Mouse (Mus musculus) embryo, embryonic 11 days (tissue): ENCODE data around the gene Dact1.

Experiments used
- DNase-seq: peaks from one replicate; pipeline ENCODE4 v3.0.0-alpha.2; 2015

The Dact1 gene

DNA sequence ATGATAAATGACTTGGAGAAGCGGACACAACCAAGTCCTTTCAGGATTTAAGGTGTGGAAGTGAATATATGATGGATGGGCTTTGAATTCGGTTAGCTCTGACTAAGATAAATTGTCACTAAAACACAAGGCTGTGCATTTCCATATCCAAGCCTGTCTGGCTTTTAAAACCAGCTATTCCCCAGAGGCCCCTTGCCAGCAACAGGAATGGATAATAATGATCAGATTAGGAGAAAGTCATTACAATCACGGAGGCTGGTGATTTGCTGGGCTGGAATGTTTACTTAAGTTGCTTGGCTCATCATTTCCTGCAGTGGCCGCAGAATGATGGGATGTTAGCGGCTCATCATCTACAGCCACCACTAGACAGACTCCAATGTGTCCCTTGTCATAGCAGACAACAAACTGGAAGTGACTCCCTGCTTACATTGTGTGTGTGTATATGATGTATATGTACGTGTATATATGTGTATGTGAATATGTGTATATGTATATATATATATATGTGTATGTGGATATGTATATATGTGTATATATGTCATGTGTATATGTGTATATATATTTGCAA lies 28.3 kb downstream of the Dact1 start:
- peak; percentile 58 for DNase-seq

DNA sequence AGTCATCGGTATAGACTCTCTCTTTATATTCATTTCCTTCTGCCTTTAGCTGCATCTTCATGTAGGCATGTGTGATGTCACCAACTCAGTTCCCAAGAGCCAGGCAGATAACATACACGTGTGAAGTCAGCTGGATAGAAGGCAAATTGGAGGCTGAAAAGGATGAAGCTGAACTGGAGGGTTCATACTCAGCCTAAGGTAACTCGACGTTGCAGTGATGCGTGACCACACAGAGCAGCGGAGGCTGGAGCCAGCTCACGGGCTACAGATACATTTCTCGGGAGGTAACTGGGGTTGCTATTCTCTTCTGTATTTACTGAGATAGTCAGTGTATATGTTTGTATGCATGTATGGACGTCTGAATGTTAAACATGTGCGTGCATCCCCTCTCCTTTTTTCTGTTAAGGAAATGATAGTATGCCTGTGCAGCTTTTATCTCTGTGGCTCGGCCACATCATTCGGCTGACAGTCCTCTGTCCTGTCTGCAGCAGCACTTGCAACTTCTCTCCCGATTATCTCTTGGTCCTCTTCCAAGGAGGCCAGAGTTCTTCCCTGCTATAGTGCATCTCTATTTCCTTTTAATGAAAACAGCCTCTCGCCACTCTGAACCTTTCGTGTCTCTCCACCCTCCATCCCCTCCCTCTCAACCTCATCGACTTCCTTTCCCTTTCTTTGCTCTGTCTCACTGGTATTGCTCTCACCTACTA lies 29.6 kb downstream of the Dact1 start:
- DNase-seq = no peak

DNA sequence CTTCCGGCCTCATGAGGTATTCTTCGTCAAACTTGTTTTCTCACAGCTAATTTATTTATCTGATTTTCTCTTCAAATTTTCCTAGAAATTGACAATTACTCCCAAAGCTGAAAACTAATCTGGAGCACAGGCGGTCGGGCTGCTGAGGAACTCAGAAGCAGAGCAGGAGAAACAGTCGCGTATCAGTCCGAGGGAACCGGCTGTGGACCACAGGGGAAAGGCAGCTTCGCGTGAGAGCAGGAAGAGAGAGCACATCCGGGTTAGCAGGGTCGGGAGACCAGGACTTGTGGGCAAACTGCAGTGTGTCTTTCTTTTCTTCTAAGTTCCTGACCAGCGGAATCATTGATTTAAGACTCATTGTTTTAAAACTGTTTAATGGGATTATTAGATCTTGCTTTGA lies 32.7 kb downstream of the Dact1 start:
- peak; percentile 48 for DNase-seq

DNA sequence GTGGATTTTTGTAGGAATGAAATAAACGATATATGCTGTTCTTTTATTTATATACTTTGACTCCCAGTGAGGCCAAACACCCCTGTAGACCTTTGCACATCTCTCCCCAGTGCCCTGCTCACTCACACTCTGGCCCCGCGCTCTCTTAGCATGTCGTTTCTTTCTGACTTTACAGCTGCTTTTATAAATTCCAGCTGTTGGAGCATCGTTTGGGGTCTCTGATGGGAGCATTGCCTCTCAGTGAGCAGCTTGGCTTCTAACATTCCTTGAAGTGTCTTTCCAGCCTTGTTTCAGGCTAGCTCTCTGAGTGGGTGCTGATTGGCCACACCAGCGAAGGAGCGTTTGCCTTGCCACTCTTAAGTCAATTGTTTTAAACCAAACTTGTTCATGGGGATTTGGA lies 35.8 kb downstream of the Dact1 start:
- no peak for DNase-seq

DNA sequence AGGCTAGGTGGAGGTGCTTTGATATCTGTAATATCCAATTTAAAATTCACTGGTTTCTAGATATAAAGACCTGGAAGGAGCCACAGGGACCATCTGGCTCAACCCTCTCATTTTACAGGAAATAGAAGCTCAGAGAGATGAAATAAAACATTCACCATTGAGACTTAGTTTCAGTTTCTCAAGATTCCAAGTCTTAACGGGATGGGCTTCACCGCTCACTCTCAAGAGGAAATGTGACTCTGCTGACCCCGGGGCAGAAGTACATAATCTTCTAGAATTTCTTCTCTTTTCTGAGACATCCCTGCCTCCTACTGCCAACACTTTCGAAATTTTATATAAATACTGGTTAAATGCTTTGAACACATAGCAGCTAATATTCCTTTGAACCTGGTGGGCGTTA lies 36.4 kb downstream of the Dact1 start:
- DNase-seq = no peak

DNA sequence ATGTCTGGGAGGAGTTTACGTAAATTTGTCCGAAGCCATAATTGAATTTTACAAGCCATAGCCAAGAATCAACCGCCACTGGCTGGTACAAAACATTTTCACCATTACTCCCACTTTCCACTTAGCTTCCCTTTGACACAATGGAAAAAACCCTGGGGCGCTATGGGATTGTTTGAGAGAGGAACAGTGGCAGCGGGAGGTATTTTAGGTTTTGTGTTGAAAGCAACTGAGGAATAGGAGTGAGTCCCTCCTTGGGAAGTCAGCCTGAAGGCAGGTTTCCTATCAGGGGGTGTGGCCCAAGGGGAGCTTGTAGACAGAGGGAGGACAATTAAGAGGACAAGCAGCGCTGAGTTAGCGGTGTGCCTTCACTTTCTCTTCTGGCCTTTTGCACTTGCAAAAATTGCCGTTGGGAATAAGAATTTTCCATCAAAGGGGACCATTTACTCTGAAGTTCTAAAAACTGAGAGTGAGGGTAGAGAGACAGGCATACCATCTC lies 38.8 kb downstream of the Dact1 start:
- no peak for DNase-seq

DNA sequence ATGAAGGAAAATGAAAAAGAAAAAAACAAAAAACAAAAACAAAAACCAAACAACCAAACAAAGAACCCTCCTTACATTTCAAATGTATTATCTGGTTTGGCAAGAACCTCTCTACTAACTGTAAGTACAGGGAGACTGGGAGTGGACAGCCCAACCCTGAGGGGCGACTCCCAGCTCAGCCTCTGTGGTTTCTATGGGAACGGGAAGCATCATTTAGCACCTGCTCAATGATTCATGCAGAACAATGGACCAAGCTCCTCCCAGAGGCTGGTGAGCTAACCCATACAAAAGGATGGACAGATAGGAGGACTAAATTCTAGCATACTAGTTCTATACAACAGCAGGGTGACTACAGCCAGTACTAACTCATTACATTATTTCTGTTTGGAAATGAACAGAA lies 40.4 kb downstream of the Dact1 start:
- peak; percentile 50 for DNase-seq

DNA sequence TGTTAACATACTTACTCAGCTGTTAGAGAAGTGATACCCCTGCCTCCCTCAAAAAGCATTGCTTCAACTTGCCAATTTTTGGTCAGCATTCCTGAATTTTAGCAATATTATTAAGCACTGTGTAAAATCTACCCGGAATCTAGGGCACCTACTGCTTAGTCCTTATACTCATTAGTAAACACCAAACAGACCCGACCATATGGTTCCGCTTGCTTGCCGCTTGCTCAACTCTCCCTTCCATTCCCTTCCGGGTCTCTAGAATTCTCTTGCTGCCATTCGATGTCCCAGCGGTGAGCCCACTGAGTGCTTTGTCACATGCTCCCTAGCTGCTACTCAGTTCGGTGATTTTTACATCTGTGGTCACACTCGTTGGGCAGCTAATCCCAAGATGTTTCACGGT lies 45.0 kb downstream of the Dact1 start:
- no peak for DNase-seq

DNA sequence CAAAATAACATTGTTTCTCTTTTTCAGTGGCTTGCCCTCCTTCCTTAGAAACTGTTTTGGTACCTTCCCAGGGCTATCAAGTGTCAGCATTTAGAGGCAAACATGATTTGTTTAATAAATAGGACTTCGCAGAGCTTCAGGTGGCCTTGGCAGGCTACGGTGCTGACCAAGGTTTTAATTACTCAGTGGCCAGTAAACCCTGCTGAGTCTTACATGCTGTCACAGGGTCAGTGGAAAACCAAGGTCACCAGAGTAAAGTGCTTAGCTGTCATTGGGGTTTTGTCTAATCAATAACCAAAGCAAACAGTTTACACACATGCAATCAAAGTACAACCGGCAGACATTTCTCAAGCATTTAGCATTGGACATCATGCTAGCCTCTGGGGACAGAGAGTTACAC lies 45.4 kb downstream of the Dact1 start:
- no peak for DNase-seq

DNA sequence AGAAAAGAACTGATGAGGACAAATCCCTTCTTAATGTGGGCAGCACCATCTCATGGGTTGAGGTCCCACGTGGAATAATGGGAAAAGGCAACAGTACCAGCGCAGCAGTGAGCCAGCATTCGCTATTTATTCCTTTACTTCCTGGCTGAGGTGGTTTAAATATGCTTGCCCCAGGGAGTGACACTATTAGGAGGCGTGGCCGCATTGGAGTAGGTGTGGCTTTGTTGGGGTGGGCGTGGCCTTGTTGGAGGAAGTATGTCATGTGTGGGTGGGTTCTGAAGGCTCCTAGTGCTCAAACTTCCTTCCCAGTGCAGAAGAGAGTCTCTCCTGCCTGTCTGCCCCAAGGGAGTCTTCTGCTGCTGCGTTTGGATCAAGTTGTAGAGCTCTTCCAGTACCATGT lies 51.9 kb downstream of the Dact1 start:
- no peak for DNase-seq

DNA sequence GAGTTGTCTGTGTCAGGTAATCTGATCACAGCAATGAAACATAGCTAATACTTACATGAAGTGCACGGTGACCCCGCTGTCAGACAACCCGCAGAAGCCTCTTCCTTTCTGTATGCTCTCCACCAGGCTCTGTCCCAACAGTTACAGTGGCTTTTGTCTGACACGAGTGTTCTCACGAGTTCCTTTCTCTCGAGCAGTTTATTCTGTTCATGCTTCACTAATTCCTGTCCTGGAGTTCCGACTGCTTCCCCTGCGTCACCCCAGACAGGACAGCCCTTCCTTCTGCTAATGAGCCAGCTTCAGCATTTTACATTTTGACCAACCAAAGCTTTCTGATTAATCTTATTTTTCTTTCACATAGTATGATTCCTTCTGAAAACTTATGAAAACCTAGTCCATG lies 52.7 kb downstream of the Dact1 start:
- DNase-seq = no peak

DNA sequence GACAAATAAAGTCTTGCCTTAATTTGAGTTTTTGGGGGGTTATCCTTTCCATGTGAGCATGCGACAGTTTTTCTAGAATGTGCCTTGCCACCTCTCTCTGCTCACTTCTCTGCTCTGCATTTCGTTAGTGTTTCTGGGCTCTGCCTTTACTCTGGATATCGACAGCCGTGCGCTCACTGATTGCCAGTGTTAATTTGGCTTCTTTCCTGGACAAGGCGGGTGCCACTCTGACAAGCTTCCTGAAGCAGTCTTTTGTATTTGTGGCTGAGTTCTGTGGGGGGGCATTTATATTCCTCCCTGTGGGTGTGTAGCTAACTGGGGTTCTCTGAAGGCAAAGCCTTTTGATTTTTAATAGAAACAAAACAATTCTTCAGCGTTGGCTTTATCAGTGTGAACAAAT lies 54.4 kb downstream of the Dact1 start:
- no peak for DNase-seq

DNA sequence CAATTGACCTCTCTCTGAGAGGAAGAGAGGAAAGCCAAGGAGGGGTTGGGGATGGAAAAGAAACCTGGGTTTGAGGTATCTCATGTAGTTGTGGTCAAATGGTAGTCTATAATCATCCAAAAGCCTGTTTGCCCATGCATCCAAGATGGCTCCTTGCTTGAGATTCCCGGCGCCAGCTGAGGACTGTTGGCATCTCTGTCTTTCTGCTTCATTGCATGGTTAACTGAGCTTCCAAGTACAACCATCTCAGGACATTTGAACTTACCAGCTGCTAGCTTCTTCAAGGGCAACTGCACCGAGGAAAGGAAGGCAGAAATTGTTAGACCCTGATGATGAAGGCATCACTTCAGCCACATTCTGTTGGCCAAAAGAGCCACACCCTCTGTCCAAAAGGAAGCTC lies 54.8 kb downstream of the Dact1 start:
- no peak for DNase-seq

DNA sequence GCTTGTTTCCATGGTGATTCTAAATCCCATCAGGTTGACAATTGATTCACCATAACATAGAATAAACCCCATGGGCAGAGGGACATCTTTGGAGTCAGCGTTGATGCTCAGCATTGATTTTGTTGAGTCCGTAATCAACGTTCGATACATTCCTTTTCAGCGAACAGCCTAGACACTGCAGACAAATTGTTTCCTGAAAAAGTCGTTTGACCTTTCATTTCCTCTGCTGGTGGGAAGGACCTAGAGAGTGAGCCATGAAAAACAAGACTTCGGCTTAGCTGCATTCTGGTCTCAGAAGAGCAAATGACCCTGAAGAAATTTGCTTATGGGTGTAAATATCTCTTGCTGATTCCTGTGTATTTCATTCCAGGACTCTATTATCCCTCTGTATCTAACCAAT lies 55.5 kb downstream of the Dact1 start:
- DNase-seq = no peak

DNA sequence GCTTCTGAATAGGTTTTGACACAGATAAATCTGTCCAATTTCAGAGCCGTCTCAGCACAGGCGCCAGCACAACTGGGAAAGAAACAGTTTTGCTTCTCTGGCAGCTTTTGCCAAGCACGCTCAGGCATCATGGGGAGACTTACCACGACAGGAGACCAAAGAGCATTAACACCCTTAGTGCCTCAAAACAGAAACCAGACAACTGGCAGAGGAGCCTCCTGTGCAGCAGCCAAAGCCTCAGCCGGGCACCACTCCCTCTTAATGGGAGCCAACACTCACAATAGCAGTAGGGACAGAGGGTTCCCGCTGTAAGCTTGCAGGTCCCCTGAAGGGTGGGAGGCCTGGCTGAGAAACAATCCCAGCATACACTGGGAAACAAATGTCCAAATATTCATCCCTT lies 56.5 kb downstream of the Dact1 start:
- DNase-seq = no peak

DNA sequence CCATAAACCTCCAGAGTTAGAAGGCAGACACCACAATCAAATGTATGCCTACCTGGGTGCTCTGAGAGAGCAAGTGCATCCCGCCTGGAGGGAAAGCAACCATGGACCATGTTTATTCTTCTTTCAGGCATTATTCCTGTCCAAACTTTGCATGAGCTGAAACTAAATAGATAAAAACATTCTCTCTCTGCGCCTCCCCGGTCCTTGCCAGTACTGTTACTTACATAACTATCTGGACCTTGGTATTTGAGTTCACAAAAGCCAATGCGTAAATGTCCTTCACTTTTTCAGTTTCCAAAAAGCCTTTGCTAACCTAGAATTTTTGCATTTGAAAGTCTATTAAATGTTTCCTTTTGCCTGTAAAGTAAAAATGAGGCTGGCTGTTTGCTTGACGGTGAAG lies 58.9 kb downstream of the Dact1 start:
- DNase-seq = no peak
